Mouse (Mus musculus) heart, adult 2 months (tissue): ENCODE data around the gene Afp.

Experiments
- CTCF ChIP-seq: fragments of 200-600 bp; IDR thresholded peaks from 2 replicates; pipeline ENCODE4 v1.8.1; 2022; ENCODE audit warnings: antibody characterized with exemption, mild to moderate bottlenecking, moderate library complexity
- EP300 ChIP-seq: fragments of 200-500 bp; IDR thresholded peaks from 2 replicates; pipeline ENCODE4 v1.6.1; 2011; ENCODE audit warnings: low read depth, low read length, control low read depth; ENCODE audit not compliant: insufficient read depth
- POLR2A ChIP-seq: fragments of 200-500 bp; IDR thresholded peaks from 2 replicates; pipeline ENCODE4 v1.6.1; 2011; ENCODE audit warnings: mild to moderate bottlenecking, low read depth, low read length, control low read depth; ENCODE audit not compliant: insufficient read depth

GRCm38 (mm10) chr5:90452711-90453110 lies 37.8 kb upstream of the Afp start:
- TF ChIP-seq CTCF = no peak
- TF ChIP-seq POLR2A = no peak
- TF ChIP-seq EP300 = no peak
